Comparison of ENCODE assay signal across 8 mouse cellular contexts in genomic region chr11:70239541-70240279, GRCm38 (mm10). TPM values are rescaled to one million over a fixed set of nuclear protein-coding genes. Genes with fewer than 3 reads are reported as not detected.
DNase-seq lines count a peak whose midpoint lies in the region; ATAC-seq and TF ChIP-seq lines count a peak whose summit lies in the region.

Gm21988 (minus strand) TSS chr11:70239830.
Rnasek (minus strand) TSS chr11:70239842.

- peak within 1 kb of the TSS; percentile 95 for H3K9ac ChIP-seq in heart, embryonic 13.5 days
- H3K9ac ChIP-seq in kidney, postnatal 0 days (ENCODE audit: low read depth, low read length), result peak within 1 kb of the TSS; percentile 73
- peak within 1 kb of the TSS; percentile 95 for H3K9ac ChIP-seq in liver, embryonic 11.5 days (ENCODE audit: low read depth, low read length)

- peaks cover 15% of the 10 kb centered on the region for H3K36me3 ChIP-seq in heart, embryonic 13.5 days
- H3K36me3 ChIP-seq in kidney, postnatal 0 days (ENCODE audit: insufficient read depth, low read length), result peaks cover 8% of the 10 kb centered on the region; the same call in 1 of the 2 replicates
- peaks cover 7% of the 10 kb centered on the region; the same call in 1 of the 2 replicates for H3K36me3 ChIP-seq in liver, embryonic 11.5 days (ENCODE audit: control insufficient read depth, insufficient read depth, low read length)
- no peaks in the 10 kb centered on the region for H3K36me3 ChIP-seq in myocyte (ENCODE audit: control insufficient read depth, insufficient read depth)

- peaks cover 13% of the 10 kb centered on the region for H3K79me2 ChIP-seq in myocyte (ENCODE audit: control insufficient read depth, insufficient read depth)

- H3K4me3 ChIP-seq in bone marrow, adult 2 months (replicated peaks; ENCODE audit: control insufficient read depth, low read depth, low read length), result peak within 1 kb of the TSS; percentile 89
- H3K4me3 ChIP-seq in embryonic fibroblast, embryonic 13.5 days (ENCODE audit: insufficient read depth, low read length), result peak within 1 kb of the TSS; percentile 88
- H3K4me3 ChIP-seq in heart, embryonic 13.5 days, result peak within 1 kb of the TSS; percentile 72
- peak within 1 kb of the TSS; percentile 71 for H3K4me3 ChIP-seq in kidney, postnatal 0 days (replicated peaks; ENCODE audit: low read depth, low read length)
- H3K4me3 ChIP-seq in liver, embryonic 11.5 days (ENCODE audit: low read depth, low read length), result peak within 1 kb of the TSS; percentile 97
- peak within 1 kb of the TSS; percentile 60 for H3K4me3 ChIP-seq in myocyte

- H3K27me3 ChIP-seq in heart, embryonic 13.5 days (replicated peaks), result peaks cover 4% of the 10 kb centered on the region
- no peaks in the 10 kb centered on the region for H3K27me3 ChIP-seq in kidney, postnatal 0 days (ENCODE audit: insufficient read depth, low read length)
- H3K27me3 ChIP-seq in liver, embryonic 11.5 days (replicated peaks; ENCODE audit: control insufficient read depth, insufficient read depth, low read length), result no peaks in the 10 kb centered on the region
- H3K27me3 ChIP-seq in myocyte (ENCODE audit: control insufficient read depth, insufficient read depth, insufficient read length), result peaks cover 5% of the 10 kb centered on the region

- DNase-seq in B cell, adult 2 months, result peak; percentile 83 to 87
- DNase-seq in kidney, postnatal 0 days (ENCODE audit: low spot score), result peak; percentile 96
- peak; percentile 87 for DNase-seq in liver, embryonic 11.5 days (ENCODE audit: low spot score)
- DNase-seq in spleen, postnatal 4 days (ENCODE audit: low spot score in 2 of 2), result peak; percentile 76 to 88

- TF ChIP-seq POLR2A in bone marrow, adult 2 months (IDR thresholded peaks at IDR 0.05; ENCODE audit: borderline replicate concordance, control insufficient read depth, low read depth, low read length), result peak; percentile 47; the same call in 1 of the 2 replicates
- peak; percentile 95 for TF ChIP-seq POLR2A in embryonic fibroblast, embryonic 13.5 days (IDR thresholded peaks at IDR 0.05; ENCODE audit: low read depth, low read length)
- TF ChIP-seq POLR2A in myocyte (IDR thresholded peaks at IDR 0.05; ENCODE audit: insufficient read length, low read depth), result peak; percentile 89

- peak within 1 kb of the TSS; percentile 4 for H3ac ChIP-seq in myocyte (ENCODE audit: control insufficient read depth, insufficient read length)

- peak; percentile 37 for ATAC-seq in heart, embryonic 13.5 days (ENCODE audit: extremely low read depth, insufficient number of reproducible peaks, low FRiP score, low TSS enrichment)
- ATAC-seq in kidney, postnatal 0 days (replicated peaks; ENCODE audit: low FRiP score, low read depth), result peak; percentile 31
- ATAC-seq in liver, embryonic 11.5 days (replicated peaks; ENCODE audit: low FRiP score), result peak; percentile 40

- H3K4me2 ChIP-seq in heart, embryonic 13.5 days, result peak within 1 kb of the TSS; percentile 77
- peak within 1 kb of the TSS; percentile 93 for H3K4me2 ChIP-seq in kidney, postnatal 0 days (ENCODE audit: low read length)
- H3K4me2 ChIP-seq in liver, embryonic 11.5 days, result peak within 1 kb of the TSS; percentile 92
- H3K4me2 ChIP-seq in myocyte (ENCODE audit: low read depth), result peak within 1 kb of the TSS; percentile 88

- peaks cover 3% of the 10 kb centered on the region; the same call in 1 of the 2 replicates for H3K4me1 ChIP-seq in bone marrow, adult 2 months (ENCODE audit: control insufficient read depth, insufficient read depth, low read length)
- peaks cover 4% of the 10 kb centered on the region; the same call in 1 of the 2 replicates for H3K4me1 ChIP-seq in embryonic fibroblast, embryonic 13.5 days (ENCODE audit: control insufficient read depth, insufficient read depth, low read length)
- peaks cover 34% of the 10 kb centered on the region for H3K4me1 ChIP-seq in heart, embryonic 13.5 days
- peaks cover 14% of the 10 kb centered on the region for H3K4me1 ChIP-seq in kidney, postnatal 0 days (replicated peaks; ENCODE audit: insufficient read depth, low read length)
- peaks cover 30% of the 10 kb centered on the region for H3K4me1 ChIP-seq in liver, embryonic 11.5 days (replicated peaks; ENCODE audit: control insufficient read depth, insufficient read depth, low read length)

- no peaks in the 10 kb centered on the region for H3K9me3 ChIP-seq in heart, embryonic 13.5 days
- no peaks in the 10 kb centered on the region for H3K9me3 ChIP-seq in kidney, postnatal 0 days (replicated peaks; ENCODE audit: low read length)
- H3K9me3 ChIP-seq in liver, embryonic 11.5 days (ENCODE audit: control insufficient read depth, low read length), result no peaks in the 10 kb centered on the region

- peak within 1 kb of the TSS; percentile 96 for H3K27ac ChIP-seq in bone marrow, adult 2 months (ENCODE audit: control insufficient read depth, insufficient read depth, low read depth, low read length, poor library complexity)
- H3K27ac ChIP-seq in embryonic fibroblast, embryonic 13.5 days (ENCODE audit: insufficient read depth, low read length), result peak within 1 kb of the TSS; percentile 77
- H3K27ac ChIP-seq in heart, embryonic 13.5 days (replicated peaks), result peak within 1 kb of the TSS; percentile 93
- peak within 1 kb of the TSS; percentile 95 for H3K27ac ChIP-seq in kidney, postnatal 0 days
- H3K27ac ChIP-seq in liver, embryonic 11.5 days (ENCODE audit: low read depth, low read length), result peak within 1 kb of the TSS; percentile 97

- TF ChIP-seq CTCF in bone marrow, adult 2 months (IDR thresholded peaks at IDR 0.05; ENCODE audit: control insufficient read depth, insufficient read depth, low read length), result no peak
- TF ChIP-seq CTCF in embryonic fibroblast, embryonic 13.5 days (IDR thresholded peaks at IDR 0.05; ENCODE audit: borderline replicate concordance, insufficient read depth, low read length), result no peak
- TF ChIP-seq CTCF in kidney, postnatal 0 days (IDR thresholded peaks at IDR 0.05; ENCODE audit: low read depth), result no peak

- WGBS in bone marrow, adult 2 months, result under 1% methylated on average over 34 of the region's 35 CpGs
- under 1% methylated on average over 28 of the region's 35 CpGs for WGBS in heart, embryonic 13.5 days
- WGBS in kidney, postnatal 0 days, result under 1% methylated on average over 34 of the region's 35 CpGs
- 0% methylated on average over 27 of the region's 35 CpGs for WGBS in liver, embryonic 11.5 days

TF ChIP-seq in myocyte, 11 proteins besides CTCF, POLR2A, EP300 and RAD21:
- TF ChIP-seq MAX (IDR thresholded peaks at IDR 0.05; ENCODE audit: low read depth) (no peak), USF1 (IDR thresholded peaks at IDR 0.05; ENCODE audit: low read depth) (peak; percentile 100), CEBPB (IDR thresholded peaks at IDR 0.05; ENCODE audit: insufficient read depth, poor library complexity, severe bottlenecking) (no peak), TCF3 (IDR thresholded peaks at IDR 0.05; ENCODE audit: insufficient read length, low read depth) (no peak), MYOG (IDR thresholded peaks at IDR 0.05; ENCODE audit: control insufficient read depth in 1 of 3, insufficient read depth in 1 of 3, insufficient read length in 2 of 3, low read depth in 2 of 3) (peak in 1 of 3 experiments; percentile 28), TCF12 (IDR thresholded peaks at IDR 0.05; ENCODE audit: insufficient read depth, poor library complexity, severe bottlenecking) (no peak), E2F4 (IDR thresholded peaks at IDR 0.05; ENCODE audit: insufficient read depth) (no peak), MYOD1 (IDR thresholded peaks at IDR 0.05; ENCODE audit: control insufficient read depth in 1 of 3, insufficient read length in 2 of 3, low read depth in 2 of 3) (peak in 2 of 3 experiments; percentile 17 to 23), POLR2AphosphoS2 (IDR thresholded peaks at IDR 0.05; ENCODE audit: insufficient read length, low read depth) (peak; percentile 70)

RNA-seq across cellular contexts. Expression of gene Gm21988, which starts in this region (rescaled TPM):
- 4.8 TPM in 1 of 2 replicates, not detected in the other for polyA plus RNA-seq in bone marrow, adult 2 months (2011; ENCODE audit: insufficient read depth, insufficient read length, low replicate concordance, missing spikeins)
- polyA plus RNA-seq in embryonic fibroblast, embryonic 13.5 days (2011; ENCODE audit: insufficient read length, low read depth, missing spikeins), result 2.3 and 4.5 TPM in 2 replicates
- polyA plus RNA-seq in heart, embryonic 13.5 days (2015; fragmentation: Nextera tagmentation; extraction: Ambion mirVana), result 9.0 and 9.5 TPM in 2 replicates
- polyA plus RNA-seq in kidney, postnatal 0 days (2015; fragmentation: Nextera tagmentation; extraction: Ambion mirVana), result 15.6 and 15.9 TPM in 2 replicates
- 7.6 and 9.6 TPM in 2 replicates for polyA plus RNA-seq in liver, embryonic 11.5 days (2014; fragmentation: Nextera tagmentation; extraction: Ambion mirVana)
- 9.2 TPM for polyA plus RNA-seq in myocyte (2012; fragmentation: generic; extraction: Trizol)

RNA-seq across cellular contexts. Expression of gene Rnasek, which starts in this region (rescaled TPM):
- 116 and 167 TPM in 2 replicates for polyA plus RNA-seq in bone marrow, adult 2 months (2011; ENCODE audit: insufficient read depth, insufficient read length, low replicate concordance, missing spikeins)
- polyA plus RNA-seq in embryonic fibroblast, embryonic 13.5 days (2011; ENCODE audit: insufficient read length, low read depth, missing spikeins), result 159 and 231 TPM in 2 replicates
- polyA plus RNA-seq in heart, embryonic 13.5 days (2015; fragmentation: Nextera tagmentation; extraction: Ambion mirVana), result 214 and 235 TPM in 2 replicates
- 455 and 492 TPM in 2 replicates for polyA plus RNA-seq in kidney, postnatal 0 days (2015; fragmentation: Nextera tagmentation; extraction: Ambion mirVana)
- 184 and 188 TPM in 2 replicates for polyA plus RNA-seq in liver, embryonic 11.5 days (2014; fragmentation: Nextera tagmentation; extraction: Ambion mirVana)
- polyA plus RNA-seq in myocyte (2012; fragmentation: generic; extraction: Trizol), result 339 TPM

Comparison
In these comparisons a context has a peak if more than half of its experiments do, and no peak if none do; other contexts are left out.
1. Peak in every context shown above with its lines: DNase-seq, ATAC-seq, H3K4me3 ChIP-seq and H3K27ac ChIP-seq.